Mouse (Mus musculus): ENCODE data around the gene Csnk1g1.

DNA sequence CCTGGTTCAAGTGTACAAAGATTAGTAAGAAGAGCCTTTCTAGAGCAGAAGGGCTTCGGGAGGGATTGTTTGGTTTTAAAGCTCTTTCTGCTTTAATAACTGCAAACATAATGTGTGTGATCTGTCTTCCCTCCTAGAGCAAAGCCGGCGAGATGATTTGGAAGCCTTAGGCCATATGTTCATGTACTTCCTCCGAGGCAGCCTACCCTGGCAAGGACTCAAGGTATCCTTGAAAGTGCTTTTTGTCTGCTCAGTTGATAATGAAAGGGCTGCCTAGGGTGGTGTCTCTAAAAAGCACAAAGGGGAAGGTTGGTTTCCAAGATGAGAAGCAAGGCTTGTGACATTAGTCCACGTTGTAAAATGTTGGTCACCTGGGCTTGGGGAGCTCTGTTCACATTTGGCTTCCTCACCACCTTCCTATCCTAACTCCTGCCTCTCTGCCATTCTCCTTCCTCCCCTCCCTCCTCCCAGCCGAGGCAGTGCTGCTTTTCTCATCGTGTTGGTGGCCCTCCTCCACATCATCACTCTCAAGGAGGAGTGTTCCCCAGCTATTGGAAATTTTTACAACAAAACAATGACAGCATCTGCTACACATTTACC is 99.0 kb downstream of the Csnk1g1 start:
- no peak for TF ChIP-seq EP300 (IDR thresholded peaks at IDR 0.05; ENCODE audit: low read depth)
- TF ChIP-seq CTCF (IDR thresholded peaks at IDR 0.05; ENCODE audit: low read depth), result no peak

Measured in liver, postnatal 0 days (tissue).